Mouse (Mus musculus): ENCODE measurements around the gene Mtor.

Gene Mtor

DNA sequence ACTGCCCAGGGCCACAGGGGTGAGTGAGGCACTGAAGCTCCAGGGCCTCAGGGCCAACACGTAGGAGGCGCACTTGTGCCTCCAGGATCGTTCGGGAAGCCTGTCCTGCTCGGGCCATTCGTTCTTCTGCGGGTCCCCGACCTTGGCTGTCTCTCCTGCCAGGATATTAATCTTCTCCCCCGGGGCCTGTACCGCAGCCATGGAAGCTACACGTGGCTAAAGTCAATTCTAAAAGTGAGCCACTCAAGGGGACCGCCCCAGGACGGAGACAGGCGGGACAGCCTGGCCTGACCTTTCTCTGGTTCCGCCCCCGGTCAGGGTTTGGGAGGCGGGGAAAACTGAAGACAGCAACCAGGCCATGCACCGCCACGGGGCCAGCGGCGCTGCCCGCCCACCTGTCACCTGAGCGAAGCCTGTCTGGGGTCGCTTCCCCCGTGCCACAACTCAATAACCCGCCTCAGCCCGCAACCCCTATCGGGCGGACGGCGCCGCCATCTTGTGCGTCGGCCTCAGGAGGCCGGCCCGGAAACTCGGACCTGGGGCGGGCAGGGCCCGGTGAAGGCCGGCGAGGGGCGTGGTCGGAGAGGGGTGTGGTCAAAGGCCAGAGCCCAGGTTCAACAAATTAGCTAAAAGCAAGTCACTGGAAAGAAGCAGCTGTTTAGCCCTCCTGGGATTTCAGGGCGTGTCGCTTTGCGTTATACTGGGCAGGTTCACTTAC, 4.0 kb upstream of the Mtor start, which contains the start of gene Ubiad1:
TSS of gene Ubiad1 (minus strand) at position 522 of the 718 bp plus-strand sequence.
- peak; percentile 85 to 87 for DNase-seq

DNA sequence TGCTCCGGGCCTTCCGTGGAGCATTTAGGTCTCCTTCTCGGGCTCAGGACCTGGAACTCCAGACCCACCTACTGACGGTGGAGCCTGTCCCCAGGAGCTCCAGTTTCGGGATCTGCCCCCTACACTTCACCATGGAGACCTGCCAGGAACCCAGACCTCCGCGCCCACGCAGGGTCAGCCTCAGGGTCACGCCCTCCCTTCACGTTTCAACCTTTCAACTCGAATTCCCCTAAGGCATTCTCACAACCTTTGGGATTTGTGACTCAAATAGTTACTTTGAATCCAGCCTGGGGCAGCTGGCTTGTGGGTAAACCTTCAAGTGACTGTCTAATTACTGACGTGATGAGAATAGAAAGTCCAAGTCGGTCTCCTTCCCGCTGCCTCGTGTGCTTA, 438 bp downstream of the Mtor start:
- peak; percentile 22 to 32 for DNase-seq

DNA sequence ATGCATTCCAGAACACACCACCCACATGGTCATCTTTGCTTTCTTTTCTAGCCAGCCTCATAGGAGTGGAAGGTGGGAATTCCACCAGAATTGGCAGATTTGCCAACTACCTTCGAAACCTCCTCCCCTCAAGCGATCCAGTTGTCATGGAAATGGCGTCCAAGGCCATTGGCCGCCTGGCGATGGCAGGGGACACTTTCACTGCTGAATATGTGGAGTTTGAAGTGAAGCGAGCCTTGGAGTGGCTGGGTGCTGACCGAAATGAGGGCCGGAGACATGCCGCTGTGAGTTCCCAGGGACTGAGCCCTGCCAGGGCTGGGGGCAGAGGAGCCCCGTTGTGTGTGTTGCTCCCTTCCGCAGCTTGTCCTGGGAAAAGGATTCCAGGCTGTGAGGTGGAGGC, 5.3 kb downstream of the Mtor start:
- DNase-seq: no peak

DNA sequence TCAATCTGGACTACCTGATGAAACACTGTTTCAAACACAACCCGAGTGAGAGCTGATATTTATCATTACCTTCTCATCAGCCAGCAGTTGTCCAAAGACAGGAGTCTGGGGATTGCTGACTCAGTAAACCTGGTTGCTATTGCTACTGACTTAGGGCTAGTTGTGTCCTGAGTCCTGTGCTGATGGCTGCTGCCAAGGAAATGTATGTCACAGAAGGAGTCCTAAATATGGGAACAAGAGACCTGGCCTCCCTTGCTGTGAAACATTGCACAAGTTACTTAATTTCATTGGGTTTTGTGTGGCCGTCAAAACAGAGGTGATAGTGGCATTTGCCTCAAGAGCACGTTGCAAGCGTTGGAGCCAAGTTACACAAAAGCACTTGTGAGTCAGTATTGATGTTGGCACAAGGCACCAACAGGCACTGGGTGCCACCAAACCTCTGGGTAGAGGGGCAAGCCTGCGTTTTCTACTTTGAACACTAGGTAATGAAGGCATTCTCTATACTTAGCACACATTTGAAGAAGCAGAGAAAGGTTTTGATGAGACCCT, 7.1 kb downstream of the Mtor start:
- peak; percentile 19 to 24 for DNase-seq

DNA sequence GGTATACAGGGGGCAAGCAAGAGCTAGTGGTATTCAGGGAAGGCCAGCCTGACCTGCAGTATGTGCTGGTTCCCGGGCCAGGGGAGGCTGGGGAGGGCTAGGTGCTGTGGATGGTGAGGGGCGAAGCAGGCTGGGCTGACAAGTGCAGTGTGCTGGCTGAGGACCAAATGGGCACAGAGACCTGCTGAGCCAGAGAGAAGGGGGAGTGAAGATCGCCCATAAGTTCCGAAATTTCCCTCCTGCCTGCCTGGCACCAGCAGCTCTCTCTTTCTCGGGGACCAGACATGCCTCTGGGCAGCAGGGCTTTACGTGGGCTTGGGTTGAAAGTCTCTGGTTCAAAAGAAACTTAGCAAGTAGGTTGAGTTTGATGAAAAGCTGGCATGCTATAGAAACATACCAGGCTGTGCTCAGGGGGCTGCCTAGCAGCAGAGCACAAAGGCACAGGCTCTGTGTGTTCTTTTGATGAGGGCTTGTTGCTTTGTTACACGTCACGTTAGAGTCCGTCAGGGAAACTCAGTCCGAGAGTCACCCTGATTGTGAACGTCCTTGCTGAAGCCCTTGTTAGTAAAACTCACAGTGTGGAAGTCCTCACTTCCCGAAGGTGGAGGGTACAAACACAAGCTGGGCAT, 12.4 kb downstream of the Mtor start:
- DNase-seq: no peak

DNA sequence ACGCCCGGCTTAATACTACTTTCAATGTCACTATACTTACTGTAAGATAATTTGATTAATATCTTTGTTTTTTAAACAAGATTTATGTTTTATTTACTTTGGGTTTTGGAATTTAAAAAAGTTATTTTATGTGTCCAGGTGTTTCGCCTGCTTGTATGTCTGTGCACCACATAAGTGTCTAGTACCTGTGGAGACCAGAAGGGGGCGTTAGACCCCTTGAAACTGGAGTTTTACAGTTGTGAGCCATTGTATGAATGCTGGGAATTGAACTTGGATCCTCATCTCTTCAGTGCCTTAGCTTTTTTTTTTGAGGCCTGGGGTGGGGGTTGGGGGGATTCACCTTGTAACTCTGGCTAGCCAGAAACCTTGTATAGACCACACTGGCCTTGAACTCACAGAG, 13.4 kb downstream of the Mtor start:
- DNase-seq: no peak

DNA sequence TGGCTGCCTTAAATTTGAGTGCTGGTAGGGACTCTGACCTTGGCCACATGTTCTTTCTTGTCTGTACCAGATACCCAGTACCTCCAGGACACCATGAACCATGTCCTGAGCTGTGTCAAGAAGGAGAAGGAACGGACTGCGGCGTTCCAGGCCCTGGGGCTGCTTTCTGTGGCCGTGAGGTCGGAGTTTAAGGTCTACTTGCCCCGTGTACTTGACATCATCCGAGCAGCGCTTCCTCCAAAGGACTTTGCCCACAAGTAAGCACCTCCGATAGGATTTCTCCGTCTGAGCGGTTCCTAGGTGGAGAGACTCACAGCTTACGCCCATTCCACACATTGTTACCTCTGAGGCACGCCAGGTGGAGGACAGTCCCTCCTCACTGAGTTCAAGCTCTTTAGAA, 14.3 kb downstream of the Mtor start:
- no peak for DNase-seq

DNA sequence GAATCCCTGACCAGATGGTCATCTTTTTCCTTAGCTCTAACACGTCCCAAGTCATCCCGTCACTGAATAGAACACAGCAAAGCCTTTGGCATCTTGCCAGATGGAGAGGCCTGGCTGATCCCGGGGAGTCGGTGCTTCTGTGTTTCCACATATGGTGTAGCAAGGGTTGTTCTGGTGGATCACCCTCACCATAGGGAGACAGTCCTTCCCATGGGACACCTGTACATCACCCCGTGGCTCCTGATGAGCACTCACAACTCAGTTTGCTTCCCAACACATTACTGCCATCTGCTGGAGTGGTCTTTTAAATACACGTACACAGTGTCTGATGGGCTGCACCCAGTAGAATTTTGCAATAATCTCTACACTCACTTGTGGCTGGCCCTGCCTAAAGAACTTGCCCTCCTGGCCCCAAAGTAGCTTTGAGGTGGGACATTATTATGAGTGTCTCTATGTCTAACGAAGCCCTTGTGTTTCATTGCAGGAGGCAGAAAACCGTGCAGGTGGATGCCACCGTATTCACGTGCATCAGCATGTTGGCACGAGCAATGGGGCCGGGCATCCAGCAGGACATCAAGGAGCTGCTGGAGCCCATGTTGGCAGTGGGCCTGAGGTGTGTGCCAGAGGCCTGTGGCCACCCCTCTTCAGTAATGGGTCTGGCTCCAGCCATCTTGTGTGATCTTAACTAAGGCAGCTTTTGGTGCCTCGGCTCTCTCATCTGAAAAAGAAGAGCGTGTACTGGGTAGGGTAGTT, 15.0 kb downstream of the Mtor start:
- peak in 1 of 2 experiments; percentile 14 for DNase-seq

DNA sequence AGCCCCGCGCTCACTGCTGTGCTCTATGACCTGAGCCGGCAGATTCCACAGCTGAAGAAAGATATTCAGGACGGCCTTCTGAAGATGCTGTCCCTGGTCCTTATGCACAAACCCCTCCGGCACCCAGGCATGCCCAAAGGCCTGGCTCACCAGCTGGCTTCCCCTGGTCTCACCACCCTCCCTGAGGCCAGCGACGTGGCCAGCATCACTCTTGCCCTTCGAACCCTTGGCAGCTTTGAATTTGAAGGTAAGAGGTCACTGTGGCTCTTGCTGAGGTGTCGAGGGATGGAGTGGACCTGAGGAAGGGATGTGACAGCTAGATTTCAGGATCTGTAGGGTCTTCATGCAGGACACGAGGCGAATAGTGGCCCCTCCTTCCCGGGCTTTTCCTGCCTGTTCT, 15.9 kb downstream of the Mtor start:
- DNase-seq: no peak

DNA sequence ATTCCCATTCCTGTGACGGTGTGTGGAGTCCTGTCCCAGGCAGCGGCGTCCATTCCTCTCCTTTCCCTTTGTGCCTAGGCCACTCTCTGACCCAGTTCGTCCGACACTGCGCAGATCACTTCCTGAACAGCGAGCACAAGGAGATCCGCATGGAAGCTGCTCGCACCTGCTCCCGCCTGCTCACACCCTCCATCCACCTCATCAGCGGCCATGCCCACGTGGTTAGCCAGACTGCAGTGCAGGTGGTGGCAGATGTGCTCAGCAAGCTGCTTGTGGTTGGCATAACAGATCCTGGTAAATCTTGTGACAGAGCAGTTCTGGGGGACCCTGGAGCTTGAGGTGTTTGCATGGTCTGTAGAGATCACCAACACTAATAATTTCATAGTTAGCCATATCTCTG, 16.5 kb downstream of the Mtor start:
- DNase-seq: no peak

DNA sequence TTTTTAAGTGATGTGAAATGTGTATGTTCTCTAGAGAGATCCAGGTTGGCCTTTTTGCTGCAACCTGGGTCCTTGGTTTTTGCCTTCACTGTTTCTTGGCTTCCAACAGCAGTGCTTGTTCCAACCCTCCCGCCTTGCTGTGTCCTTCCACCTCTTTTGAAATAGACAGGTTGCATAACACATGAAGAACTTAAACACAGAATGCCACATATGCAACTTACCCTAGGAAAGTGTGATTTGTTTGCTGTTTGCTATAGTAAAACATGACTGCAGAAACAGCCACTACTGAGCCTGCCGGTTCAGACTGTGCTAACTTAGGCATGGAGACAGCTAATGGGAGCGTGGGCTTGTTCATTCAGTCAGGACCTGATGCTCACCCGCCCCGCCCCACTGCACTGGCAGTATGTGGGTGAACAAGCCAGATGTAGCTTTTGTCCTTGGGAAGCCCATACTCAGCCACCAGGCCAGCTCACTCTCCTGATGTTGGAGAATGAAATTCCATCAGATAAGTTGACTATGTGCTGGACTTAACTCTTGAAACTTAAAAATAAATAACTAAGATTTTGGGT, 18.2 kb downstream of the Mtor start:
- no peak for DNase-seq

DNA sequence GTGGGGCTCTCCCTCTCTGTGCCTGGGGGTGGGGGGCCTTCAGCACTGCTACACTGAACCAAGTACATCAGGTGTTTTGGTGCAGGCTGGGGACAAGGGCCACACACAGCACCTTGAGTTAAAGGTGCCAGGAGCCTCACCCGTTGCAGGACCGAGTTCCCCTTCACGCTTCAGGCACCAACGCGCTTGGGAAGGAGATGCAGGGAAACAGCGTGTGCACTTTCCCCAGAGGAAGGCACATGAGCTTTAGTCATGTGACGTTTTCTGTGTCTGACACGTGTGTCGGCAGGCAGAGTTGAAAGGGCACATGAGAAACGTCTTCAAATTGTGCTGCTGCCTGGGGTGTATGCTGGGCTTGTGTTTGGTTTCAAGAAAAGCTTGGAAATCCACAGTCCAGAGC, 20.0 kb downstream of the Mtor start:
- DNase-seq: no peak

DNA sequence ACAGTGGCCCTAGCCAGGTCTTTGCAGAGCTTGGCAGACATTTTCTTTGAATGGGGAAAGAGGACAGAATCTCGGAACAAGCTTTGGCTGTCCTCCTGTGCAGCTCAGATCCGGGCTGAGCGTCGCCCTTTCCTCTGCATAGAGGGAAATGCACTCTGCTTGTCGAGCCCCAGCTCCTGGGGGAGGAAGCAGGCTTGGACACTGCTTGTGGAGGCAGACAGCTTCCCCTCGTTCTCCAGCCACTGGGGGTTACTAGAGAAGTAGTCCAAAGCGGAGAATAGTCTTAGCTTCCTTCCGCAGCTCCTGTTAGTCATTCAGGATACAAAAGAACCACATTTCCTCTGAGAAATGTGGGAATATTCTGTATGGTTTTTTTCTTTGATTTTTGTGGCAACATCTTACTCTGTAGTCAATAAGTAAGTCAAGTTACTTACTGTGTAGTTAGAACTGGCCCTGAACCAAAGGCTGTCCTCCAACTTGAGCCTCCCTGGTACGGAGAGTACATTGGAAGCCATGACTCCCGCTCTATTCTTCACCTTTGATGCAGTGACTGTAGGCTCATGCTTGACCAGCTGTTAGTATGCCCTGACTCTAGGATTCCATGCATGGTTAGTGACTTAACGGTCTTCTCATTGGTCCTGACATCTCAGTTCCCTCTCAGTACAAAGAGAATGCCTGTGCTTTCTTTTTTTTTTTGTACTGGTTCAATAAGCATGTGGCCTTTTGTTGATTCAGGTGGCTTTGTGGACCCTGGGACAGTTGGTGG, 21.3 kb downstream of the Mtor start:
- DNase-seq: no peak

DNA sequence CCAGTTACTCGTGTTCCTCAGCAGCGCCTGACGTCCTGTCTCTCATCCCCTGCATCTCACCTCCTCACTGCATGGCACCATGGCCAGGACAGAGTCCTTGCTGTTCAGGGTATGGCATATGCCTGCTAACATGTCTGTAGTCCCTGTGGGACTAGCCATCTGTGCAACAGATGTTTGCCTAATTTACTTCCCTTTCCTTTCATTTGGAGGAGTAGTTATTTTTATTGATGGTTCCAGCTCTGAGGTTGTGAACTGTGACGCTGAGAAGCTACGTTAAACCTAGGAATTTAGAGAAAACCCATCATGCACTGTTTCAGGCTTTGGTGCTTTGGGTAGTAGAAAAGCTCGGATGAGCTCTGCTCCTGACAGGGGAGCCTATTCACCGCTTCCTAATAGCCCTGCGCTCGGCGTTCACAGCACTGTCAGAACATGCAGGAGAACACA, 23.0 kb downstream of the Mtor start:
- DNase-seq: no peak

DNA sequence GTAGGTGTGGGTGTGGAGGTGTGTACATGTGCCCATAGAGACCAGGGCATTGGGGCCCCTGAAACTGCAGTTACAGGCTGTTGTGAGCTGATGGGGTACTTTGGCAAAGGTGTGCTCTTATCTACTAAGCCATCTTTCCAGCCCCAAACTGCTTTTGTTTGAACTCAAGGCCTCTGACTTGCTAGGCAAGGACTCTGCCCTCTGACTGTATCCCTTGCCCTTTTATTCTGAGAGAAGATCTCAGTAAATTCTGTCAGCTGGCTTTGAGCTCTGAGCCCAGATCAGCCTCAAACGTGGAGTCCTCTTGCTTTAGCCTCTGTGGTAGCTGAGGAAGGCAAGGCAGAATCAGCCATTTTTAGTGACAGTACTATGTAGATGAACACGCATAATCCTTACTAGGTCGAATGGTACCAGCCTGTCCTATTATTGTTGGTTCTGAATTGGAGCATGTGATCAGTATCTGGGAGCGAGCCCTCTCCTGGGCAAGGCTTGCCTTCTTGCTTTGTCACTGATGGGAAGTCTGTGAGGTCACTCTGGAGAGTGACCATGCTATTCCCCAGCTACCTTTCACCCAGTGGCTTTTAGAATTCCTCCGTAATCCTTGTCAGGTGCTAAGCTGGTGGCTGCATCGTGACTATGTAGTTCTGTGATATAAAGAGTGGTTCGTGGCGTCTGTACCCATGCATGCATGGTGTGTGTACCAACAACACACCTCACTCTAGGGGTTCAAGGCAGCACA, 24.2 kb downstream of the Mtor start:
- no peak for DNase-seq

DNA sequence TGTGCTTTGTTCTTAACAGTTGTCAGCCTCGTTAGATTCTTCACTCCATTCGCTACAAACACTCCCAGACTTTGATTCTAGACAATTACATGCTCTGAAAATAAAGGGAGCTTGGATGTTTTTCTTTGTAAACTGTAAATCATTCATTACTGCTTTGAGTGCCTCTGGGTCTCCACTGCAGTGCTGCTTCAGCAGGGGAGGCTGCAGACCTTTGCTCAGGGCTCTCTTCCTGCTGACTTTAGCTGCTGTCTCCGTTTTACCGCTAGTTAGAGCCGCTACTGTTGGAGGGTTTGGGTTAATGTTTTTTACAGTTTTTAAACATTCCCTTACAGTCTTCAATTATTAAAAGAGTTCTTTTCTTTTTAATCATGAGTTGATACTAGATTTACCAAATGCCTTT, 25.1 kb downstream of the Mtor start:
- no peak for DNase-seq

DNA sequence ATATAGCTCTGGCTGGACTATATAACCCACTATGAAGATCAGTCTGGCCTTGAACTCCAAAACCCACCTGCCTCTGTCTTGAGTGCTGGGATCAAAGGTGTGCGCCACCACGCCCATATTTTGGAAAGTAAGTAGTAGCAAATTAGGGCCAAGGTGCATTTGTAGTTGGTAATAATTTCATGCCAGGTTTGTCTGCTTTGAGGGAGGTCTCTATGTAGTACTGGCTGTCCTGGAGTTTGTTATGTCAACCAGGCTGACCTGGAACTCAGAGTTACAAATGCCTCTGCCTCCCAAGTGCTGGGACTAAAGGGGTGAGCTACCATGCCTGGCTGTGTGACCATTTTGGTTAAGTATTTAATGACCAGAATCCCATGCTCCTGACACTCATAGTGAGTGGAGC, 31.8 kb downstream of the Mtor start:
- DNase-seq: no peak

DNA sequence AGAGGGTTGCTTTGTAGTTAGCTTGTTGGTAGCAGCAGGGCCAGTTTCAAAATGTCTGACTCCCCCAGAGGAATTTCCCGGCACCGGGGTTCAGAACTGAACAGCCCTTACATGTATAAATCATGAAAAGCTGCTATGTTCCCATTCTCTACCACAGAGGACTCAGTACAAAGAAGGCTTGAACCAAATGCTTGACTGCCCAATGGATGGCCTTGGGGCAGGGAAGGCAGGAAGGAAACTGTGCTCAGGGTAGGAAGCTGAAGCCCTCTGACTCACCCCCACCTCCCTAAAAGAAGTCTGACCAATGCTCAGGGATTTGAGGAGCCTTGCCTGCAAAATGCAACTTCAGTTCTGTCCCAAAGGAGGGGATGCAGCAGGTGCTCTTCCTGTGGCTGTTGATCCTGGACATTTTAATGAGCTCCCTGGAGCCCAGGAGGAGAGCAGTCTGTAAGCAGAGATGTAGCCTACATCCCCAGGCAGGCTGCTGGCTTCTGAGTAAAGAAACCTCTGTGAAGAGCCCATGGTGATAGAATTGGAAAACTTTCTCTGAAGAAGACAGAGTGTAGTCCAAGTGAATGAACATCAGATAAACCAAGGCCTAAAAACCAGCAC, 33.3 kb downstream of the Mtor start:
- no peak for DNase-seq

DNA sequence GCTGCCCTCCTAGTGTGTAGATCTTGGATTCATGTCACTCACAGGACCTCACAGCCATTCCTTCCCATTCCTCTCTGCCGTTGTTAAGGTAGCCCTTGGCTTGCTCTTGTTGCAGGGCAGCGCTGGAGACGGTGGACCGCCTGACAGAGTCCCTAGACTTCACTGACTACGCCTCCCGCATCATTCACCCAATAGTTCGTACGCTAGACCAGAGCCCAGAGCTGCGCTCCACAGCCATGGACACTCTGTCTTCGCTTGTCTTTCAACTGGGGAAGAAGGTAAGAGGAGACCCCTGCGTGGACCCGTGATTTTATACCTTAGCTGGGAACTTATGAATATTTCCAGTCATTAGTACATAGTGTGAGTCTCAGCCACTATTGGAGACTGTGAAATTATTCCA, 36.1 kb downstream of the Mtor start:
- no peak for DNase-seq

DNA sequence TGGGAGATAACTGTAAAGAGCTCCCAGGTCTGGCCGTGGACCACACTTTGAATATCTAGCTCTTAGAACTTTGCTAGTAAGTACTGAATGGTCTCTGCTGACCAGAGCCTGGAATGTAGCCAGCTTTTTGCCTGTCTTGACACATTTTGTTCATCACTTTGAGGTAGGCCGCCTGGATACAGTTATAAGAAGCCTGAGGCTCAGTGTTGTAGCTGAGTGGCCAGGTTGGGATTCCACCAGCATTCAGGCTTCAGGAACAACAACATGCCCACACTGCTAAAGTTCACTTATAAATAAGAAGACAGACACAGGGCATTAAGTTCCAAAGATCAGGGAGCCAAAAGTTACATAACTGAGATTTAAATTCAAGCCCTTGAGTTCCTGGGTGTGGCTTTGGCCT, 39.4 kb downstream of the Mtor start:
- no peak for DNase-seq

DNA sequence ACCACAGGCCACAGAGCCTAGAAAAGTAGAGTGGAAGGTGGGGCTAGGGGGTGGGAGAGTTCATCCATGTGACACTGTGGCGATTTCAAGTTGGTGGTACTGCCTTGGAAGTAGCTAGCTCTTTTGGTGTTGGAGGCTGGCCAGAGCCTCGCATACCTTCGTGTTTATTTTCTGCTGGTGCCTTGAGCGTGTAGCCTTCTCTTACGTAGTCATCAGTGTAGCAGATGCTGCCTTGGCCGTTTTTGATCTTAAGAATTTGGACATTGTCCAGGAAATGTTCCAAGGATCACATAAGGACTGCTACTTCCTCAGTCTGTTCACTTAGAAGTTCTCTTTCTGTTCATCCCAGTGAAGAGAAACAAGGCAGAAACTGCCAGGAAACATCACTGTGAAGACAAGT, 42.1 kb downstream of the Mtor start:
- DNase-seq: peak in 1 of 2 experiments; percentile 41

All from lung, adult 18-20 months (tissue).